Mouse (Mus musculus) G1E (cell line): ENCODE measurements at regions not wholly inside any gene's neighbourhood (a gene's known extent, or its start where the extent isn't known, plus 50 kb on each side); places are given as distances from the start of the nearest gene placed in this dataset.

Experiments
- ATAC-seq: 2 replicates; pipeline ENCODE4 v1.8.0; 2016; ENCODE audit warnings: mild to moderate bottlenecking; ENCODE audit not compliant: insufficient number of reproducible peaks, poor library complexity, low FRiP score, severe bottlenecking; ENCODE audit errors: extremely low read depth
- DNase-seq: peaks from one replicate; pipeline ENCODE4 v3.0.0; 2012; ENCODE audit warnings: low spot score
- H3K27me3 ChIP-seq: 2 replicates; pipeline ENCODE4 v1.6.1; 2012; ENCODE audit warnings: mild to moderate bottlenecking, low read length, inconsistent platforms; ENCODE audit not compliant: insufficient read depth
- H3K36me3 ChIP-seq: replicated peaks from 2 replicates; pipeline ENCODE3; 2012; ENCODE audit warnings: mild to moderate bottlenecking, inconsistent platforms
- H3K4me1 ChIP-seq: 2 replicates; pipeline ENCODE4 v1.6.1; 2012; ENCODE audit warnings: low read depth, low read length, inconsistent platforms, mixed read lengths; ENCODE audit not compliant: insufficient read depth
- H3K4me3 ChIP-seq: 2 replicates; pipeline ENCODE4 v1.5.1; 2012; ENCODE audit warnings: low read depth, mild to moderate bottlenecking, inconsistent platforms, low read length, moderate library complexity, mixed read lengths
- H3K9me3 ChIP-seq: replicated peaks from 2 replicates; pipeline ENCODE4 v1.6.1; 2012; ENCODE audit warnings: inconsistent platforms
- CTCF ChIP-seq: IDR thresholded peaks from 2 replicates; pipeline ENCODE4 v1.5.1; 2012; ENCODE audit warnings: low read depth, low read length, inconsistent platforms, mixed read lengths
- GATA1 ChIP-seq: IDR thresholded peaks from 2 replicates; pipeline ENCODE4 v1.6.1; 2012; ENCODE audit warnings: borderline replicate concordance, low read length, inconsistent platforms, mixed read lengths
- GATA2 ChIP-seq: IDR thresholded peaks from 2 replicates; pipeline ENCODE4 v1.6.1; 2012; ENCODE audit warnings: low read depth, low read length, inconsistent platforms, borderline replicate concordance
- POLR2AphosphoS5 ChIP-seq: IDR thresholded peaks from 2 replicates; pipeline ENCODE4 v1.6.1; 2012; ENCODE audit warnings: low read depth, low read length, inconsistent platforms; ENCODE audit not compliant: insufficient replicate concordance
- TAL1 ChIP-seq: conservative IDR thresholded peaks from 2 replicates; pipeline ENCODE4 v1.6.1; 2012; ENCODE audit warnings: low read depth, low read length, inconsistent platforms, mixed read lengths

- Histone ChIP-seq H3K36me3 (no peaks in the 10 kb centered on the region), H3K9me3 (no peaks in the 10 kb centered on the region), H3K4me1 (no peaks in the 10 kb centered on the region), H3K27me3 (no peaks in the 10 kb centered on the region; the same call in 1 of the 2 replicates), H3K4me3 (no peak overlapping the region)
- DNase-seq (no peak), ATAC-seq (no peak)
- TF ChIP-seq GATA2 (no peak), POLR2AphosphoS5 (no peak), CTCF (no peak), TAL1 (no peak), GATA1 (no peak)
Measured at GRCm38 (mm10) chr9:120657786-120658185, 86.5 kb downstream of the Rpl14 start.

GRCm38 (mm10) chr9:120658576-120658975, 87.3 kb downstream of the Rpl14 start:
- H3K36me3 ChIP-seq: no peaks in the 10 kb centered on the region
- H3K27me3 ChIP-seq: no peaks in the 10 kb centered on the region; the same call in 1 of the 2 replicates
- no peaks in the 10 kb centered on the region for H3K9me3 ChIP-seq
- DNase-seq (no peak), ATAC-seq (no peak)
- H3K4me3 ChIP-seq: no peak overlapping the region
- no peak for TF ChIP-seq CTCF
- TF ChIP-seq POLR2AphosphoS5: no peak
- H3K4me1 ChIP-seq: no peaks in the 10 kb centered on the region

DNA sequence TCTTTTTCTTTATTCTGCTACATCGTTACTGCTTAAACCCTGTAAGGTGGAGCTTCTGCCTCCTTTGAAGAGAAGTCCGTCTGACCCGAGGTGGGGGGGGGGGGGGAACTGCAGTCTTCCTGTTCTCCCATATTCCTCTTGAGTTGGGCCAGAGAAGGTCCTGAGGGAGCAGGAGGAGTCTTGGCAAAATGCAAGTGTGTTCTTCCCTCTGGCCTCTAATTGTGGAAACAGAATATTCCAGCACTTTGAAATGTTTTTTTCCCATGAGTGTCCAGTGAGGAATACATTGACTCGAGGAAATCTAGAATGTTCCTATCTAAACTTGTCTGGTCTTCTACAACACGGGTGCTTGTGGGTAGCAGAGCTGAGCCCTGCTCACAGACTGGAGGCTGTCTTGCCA, 90.0 kb downstream of the Rpl14 start:
- Histone ChIP-seq H3K36me3 (no peaks in the 10 kb centered on the region), H3K9me3 (peaks cover 6% of the 10 kb centered on the region; the same call in 1 of the 2 replicates), H3K27me3 (no peaks in the 10 kb centered on the region; the same call in 1 of the 2 replicates), H3K4me1 (no peaks in the 10 kb centered on the region), H3K4me3 (no peak overlapping the region)
- TF ChIP-seq CTCF: no peak
- TF ChIP-seq GATA2: no peak
- no peak for TF ChIP-seq GATA1
- no peak for TF ChIP-seq POLR2AphosphoS5
- TF ChIP-seq TAL1: no peak
- no peak for ATAC-seq
- DNase-seq: no peak

DNA sequence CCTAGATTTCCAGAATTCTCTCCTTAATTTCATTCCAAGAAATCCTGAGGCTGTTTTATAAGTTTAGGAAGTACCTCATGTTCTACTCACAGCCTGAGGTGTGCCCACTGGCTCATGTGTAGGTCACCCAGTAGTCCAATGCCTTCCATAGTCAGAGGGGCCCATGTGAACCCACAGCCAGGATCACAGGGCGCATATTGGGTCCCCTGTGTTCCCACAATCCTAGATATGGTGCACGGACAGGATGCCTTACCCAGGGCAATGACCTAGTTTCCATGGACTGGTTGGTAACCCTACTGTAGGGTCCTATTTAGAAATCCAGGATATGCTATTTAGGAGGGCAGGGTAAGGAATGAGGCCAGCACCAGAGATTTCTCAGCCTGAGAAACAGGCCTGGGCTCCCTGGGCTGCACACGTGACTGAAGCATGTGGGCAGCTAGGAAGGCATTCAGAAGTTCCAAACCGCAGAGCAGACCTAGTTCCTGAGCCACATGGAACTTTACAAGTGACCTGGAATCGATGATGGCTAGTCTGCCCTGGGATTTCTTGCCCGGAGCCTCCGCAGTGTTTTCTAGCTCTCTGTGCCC, 90.5 kb downstream of the Rpl14 start:
- no peak for ATAC-seq
- DNase-seq: no peak
- Histone ChIP-seq H3K36me3 (no peaks in the 10 kb centered on the region), H3K4me3 (no peak overlapping the region), H3K9me3 (peaks cover 6% of the 10 kb centered on the region; the same call in 1 of the 2 replicates), H3K4me1 (no peaks in the 10 kb centered on the region), H3K27me3 (no peaks in the 10 kb centered on the region; the same call in 1 of the 2 replicates)
- TF ChIP-seq CTCF: no peak
- TF ChIP-seq TAL1: no peak
- TF ChIP-seq GATA1: no peak
- no peak for TF ChIP-seq POLR2AphosphoS5
- TF ChIP-seq GATA2: no peak

- Histone ChIP-seq H3K4me3 (no peak overlapping the region), H3K4me1 (no peaks in the 10 kb centered on the region), H3K9me3 (peaks cover 6% of the 10 kb centered on the region; the same call in 1 of the 2 replicates), H3K36me3 (no peaks in the 10 kb centered on the region), H3K27me3 (no peaks in the 10 kb centered on the region; the same call in 1 of the 2 replicates)
- no peak for ATAC-seq
- no peak for DNase-seq
- no peak for TF ChIP-seq GATA2
- TF ChIP-seq TAL1: no peak
- no peak for TF ChIP-seq CTCF
- no peak for TF ChIP-seq POLR2AphosphoS5
- TF ChIP-seq GATA1: no peak
Measured at GRCm38 (mm10) chr9:120663181-120663580, 91.9 kb downstream of the Rpl14 start.

DNA sequence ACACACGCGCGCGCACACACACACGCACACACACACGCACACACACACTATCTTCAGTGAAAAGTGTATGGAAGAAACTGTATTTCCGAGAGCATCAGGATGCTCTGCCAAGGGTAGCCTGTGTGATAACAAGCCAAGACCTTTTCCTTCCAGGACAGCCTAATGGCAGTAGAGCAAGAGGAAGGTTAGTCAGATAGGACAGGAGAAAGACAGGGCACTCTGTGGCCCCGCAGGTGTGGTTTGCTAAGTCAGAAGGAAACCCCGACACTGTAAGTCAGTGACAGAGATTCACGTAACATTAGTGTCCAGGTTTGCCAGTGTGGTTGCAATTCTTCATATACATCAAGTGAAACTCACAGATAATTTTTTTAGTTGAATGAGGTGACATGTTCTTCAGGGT, 92.8 kb downstream of the Rpl14 start:
- ATAC-seq: no peak
- Histone ChIP-seq H3K4me3 (no peak overlapping the region), H3K4me1 (no peaks in the 10 kb centered on the region), H3K9me3 (peaks cover 6% of the 10 kb centered on the region; the same call in 1 of the 2 replicates), H3K36me3 (no peaks in the 10 kb centered on the region), H3K27me3 (no peaks in the 10 kb centered on the region; the same call in 1 of the 2 replicates)
- TF ChIP-seq GATA1: no peak
- no peak for TF ChIP-seq GATA2
- TF ChIP-seq TAL1: no peak
- no peak for TF ChIP-seq POLR2AphosphoS5
- TF ChIP-seq CTCF: no peak
- DNase-seq: no peak

DNA sequence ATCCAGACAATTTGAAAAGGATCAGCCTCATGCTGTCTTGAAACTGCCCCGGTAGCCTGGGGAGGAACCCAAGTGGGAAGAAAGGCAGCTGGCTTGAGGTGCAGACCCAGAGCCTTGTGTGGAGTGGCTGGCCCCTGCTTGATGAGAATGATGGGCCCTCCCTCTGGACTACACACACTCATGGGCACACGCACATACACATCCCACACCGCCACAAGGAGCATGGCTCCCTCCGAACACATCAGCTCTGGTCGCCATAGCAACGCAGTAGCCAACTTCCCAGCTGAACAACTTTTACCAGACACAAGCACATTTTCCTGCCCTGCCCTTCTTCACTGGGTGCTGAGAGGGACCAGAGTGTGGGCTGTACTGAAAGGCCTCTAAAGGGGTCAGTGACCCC, 101.2 kb downstream of the Rpl14 start:
- DNase-seq (no peak), ATAC-seq (no peak)
- TF ChIP-seq CTCF: no peak
- no peak for TF ChIP-seq GATA1
- TF ChIP-seq POLR2AphosphoS5: no peak
- no peak for TF ChIP-seq TAL1
- TF ChIP-seq GATA2: no peak
- Histone ChIP-seq H3K27me3 (0 out of 2 replicates have a peak, but pooled peaks cover 3% of the 10 kb centered on the region), H3K4me1 (no peaks in the 10 kb centered on the region), H3K36me3 (no peaks in the 10 kb centered on the region), H3K9me3 (no peaks in the 10 kb centered on the region), H3K4me3 (no peak overlapping the region)
